Mouse (Mus musculus): ENCODE results near the gene Pde4dip.

Pde4dip gene

DNA sequence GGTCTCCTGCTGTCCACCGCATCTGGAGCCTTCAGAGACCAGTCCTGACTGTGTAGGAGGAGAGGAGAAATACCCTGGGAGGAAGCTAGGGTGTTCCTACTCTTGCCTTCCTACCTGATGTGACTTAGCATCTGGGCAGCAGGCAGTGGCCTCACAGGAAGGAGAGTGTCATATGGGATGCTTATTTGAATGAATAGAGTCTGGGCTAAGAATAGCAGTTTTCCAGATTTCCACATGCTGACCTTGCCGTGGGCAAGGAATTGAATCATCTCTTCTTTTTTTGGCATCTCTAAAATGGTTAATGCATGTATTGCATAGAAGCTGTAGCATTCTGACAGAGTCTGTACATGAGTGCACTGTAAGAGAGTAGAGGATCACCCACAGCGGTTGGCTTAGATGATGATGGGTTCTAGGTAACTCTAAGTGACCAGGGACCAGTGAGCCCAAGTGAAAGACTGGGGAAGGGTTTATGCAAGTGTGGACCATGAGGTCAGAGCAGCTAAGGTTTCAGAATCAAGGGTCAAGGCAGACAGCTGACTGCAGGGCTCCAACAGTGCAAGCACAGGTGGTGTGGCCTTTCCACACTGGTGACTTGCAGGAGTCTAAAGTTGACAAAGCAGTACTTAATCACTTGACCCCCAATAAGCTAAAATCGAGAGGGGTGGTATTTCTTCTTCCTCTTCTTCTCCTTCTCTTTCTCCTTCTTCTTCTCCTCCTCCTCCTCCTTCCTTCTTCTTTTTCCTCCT, 202.0 kb downstream of the Pde4dip start:
- no peak for DNase-seq (ENCODE audit: low spot score)

DNA sequence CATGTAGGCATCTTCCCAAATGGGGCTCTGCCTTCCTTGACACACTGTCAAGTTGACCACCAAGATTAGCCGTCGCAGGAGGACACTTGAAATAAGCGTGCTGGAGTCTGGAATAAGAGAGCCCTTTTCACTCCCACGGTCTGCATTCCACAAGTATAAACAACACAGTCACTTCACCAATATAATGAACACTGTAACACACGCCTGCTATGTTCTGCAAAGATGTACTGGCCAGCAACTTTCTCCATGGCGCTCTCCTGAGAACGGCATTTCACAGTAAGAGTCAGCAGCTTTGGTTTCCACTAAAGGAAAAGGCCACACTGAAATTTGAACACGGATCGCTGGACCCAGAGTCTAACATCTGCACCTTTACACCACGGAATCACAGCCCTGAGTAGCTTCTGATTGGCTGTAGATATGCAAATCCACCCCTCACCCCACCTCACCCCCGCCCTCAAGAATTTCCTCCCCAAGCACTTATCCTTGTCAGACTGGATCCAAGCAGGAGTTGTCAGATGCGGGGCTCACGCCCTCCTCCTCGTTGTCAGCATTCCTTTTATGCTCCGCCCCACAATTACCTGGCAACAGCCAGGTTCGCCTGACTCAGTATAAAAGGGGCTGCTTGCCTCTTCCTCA, 204.8 kb downstream of the Pde4dip start:
- no peak for DNase-seq (ENCODE audit: low spot score)

- DNase-seq (ENCODE audit: low spot score), result no peak
Observed at GRCm38 (mm10) chr3:97682576-97682975, 205.9 kb downstream of the Pde4dip start.

- DNase-seq (ENCODE audit: low spot score), result no peak
Observed at GRCm38 (mm10) chr3:97682159-97682502, 206.4 kb downstream of the Pde4dip start.

GRCm38 (mm10) chr3:97681321-97682158, 207.0 kb downstream of the Pde4dip start:
- DNase-seq (ENCODE audit: low spot score), result peak; percentile 23

DNA sequence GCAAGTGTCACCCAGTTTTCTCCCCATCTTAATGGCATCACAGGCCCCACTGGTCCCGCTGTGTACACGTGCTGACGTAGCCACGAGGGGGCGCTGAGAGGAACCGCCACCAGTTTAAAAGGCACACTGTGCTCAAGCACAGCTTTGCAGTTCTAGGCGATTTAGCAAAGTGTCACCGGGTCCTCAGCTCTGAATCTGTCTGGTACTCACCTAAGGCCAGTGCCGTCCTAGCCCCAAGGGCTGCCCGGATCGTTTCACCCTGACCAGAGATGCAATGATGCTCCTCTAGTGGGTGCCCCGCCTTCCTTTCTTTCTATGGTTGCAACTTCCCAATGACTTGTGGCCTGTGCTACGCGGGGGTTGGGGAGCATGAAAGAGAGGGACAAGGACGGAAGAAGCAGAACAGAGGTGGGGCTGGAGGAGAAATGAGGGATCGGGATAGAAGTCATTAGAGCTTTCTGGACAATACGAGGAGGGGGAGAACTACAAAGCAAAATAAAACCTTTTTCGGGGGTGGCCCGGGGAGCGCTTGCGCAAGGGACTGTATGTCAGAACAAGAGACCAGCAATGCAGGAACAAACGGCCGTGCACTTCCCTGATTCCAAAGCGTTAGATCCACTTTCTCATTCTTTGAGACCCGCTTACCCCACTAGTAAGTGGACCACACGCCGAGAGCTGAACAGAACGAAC, 207.7 kb downstream of the Pde4dip start:
- DNase-seq (ENCODE audit: low spot score), result peak; percentile 37

DNA sequence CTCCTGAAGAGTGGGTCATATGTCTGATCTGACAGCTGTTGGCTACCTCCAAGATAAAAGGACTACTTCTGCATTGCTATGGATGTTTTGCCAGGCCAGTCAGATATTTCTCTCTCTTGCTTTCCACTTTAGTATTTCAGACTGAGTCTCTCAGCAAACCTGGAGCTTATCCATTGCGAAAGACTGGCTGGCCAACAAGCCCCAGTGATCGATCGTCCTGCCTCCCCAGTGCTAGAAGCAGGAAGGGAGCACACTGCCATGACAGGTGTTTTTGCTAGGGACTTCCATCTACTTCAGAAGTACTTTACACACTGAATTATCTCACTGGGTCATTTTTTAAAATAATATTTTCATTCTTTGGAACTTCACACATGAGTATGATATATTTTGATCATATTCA, 210.1 kb downstream of the Pde4dip start:
- no peak for DNase-seq (ENCODE audit: low spot score)

DNA sequence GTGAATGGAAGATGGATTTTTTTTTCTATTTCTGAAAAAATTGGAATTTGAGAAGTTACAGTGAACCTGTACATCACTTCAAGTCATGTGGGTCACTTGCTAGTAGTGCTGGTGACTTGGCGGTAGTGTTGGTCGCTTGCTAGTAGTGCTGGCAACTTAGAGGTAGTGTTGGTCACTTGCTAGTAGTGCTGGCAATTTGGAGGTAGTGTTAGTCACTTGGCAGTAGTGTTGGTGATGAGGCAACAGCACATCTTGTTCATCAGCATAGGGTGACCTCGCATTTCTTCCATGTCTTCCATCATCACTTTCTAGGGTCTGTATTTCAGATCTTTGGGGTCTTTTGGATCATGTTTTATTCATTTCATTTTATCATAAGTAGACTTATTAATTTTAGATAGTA, 212.4 kb downstream of the Pde4dip start:
- DNase-seq (ENCODE audit: low spot score), result no peak

- DNase-seq (ENCODE audit: low spot score), result no peak
Observed at GRCm38 (mm10) chr3:97674644-97675110, 213.8 kb downstream of the Pde4dip start, which contains the start of gene Gm17651. TSS of gene Gm17651 (minus strand) at chr3:97674694.

- DNase-seq (ENCODE audit: low spot score), result no peak
Observed at GRCm38 (mm10) chr3:97667093-97667675, 221.3 kb downstream of the Pde4dip start.

DNA sequence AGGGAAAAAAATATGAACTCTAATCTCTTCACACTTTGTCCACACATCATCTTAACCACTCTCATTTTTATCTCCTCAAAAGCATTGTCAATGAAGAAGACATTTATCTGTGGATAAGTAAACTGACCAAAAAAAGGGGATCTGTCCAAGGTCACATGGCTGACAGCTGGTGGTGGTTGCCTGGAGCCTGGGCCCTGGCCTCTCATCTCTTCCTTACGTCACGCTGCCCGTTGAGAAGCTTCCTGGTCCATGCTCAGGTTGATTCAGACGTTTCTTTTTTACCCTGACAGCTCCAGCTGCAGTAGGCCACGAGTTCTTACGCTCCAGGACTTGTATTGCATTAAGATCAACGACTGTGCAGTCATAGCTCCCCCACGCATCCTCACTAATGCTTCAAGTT, 222.4 kb downstream of the Pde4dip start:
- DNase-seq (ENCODE audit: low spot score), result no peak

- no peak for DNase-seq (ENCODE audit: low spot score)
Observed at GRCm38 (mm10) chr3:97665525-97665924, 223.0 kb downstream of the Pde4dip start.

DNA sequence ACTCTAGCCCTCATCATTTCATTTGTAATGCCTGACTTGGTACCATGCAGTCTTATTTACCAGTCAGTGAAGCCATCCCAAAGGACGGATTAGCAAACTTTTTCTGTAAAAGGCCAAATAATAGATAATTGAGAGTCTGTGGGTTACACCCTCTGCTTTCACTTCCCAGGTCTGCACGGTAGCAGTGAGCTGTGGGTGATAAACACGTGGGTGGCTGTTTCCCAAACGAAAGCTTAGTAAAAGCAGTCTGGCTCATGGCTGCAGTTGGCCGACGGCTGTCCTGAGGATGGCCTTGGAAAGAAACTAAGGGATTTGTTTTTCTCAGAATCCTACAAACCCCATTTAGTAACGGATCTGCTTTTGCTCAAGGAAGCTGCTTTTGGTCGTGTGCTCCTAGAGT, 227.3 kb downstream of the Pde4dip start:
- no peak for DNase-seq (ENCODE audit: low spot score)

- DNase-seq (ENCODE audit: low spot score), result no peak
Observed at GRCm38 (mm10) chr3:97659746-97660145, 228.8 kb downstream of the Pde4dip start.

DNA sequence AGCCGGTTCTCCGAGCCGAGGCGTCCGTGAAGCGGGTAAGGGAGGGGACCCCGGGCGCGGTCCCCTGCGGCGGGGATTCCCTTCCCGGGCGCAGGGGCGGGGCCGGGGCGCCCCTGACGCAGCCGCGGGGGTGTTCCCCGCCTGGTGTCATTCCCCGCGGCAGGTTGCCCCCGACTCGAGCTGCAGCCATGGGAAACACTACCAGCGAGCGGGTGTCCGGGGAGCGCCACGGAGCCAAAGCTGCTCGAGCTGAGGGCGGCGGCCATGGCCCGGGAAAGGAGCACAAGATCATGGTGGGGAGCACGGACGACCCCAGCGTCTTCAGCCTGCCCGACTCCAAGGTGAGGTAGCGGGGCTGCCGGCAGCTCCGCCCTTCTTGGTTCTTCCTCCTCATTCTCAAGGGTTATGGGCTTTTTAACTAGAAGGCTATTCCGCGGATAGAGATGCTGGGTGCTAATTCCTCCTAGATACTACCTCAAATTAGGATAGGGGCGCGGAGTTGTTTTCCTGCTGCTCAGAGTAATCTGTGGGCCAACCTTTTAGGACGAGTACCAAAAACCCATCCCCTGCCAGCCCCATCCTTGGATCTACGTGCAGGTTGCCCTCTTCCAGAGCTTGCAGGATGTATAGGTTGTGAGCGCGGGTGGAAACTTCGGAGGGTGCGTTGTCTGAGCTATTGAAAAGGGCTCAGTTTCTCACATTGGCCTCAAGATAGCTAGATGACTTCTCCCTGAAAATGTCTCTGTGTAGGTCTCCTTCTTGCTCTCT, 229.9 kb downstream of the Pde4dip start:
- DNase-seq (ENCODE audit: low spot score), result peak; percentile 79

DNA sequence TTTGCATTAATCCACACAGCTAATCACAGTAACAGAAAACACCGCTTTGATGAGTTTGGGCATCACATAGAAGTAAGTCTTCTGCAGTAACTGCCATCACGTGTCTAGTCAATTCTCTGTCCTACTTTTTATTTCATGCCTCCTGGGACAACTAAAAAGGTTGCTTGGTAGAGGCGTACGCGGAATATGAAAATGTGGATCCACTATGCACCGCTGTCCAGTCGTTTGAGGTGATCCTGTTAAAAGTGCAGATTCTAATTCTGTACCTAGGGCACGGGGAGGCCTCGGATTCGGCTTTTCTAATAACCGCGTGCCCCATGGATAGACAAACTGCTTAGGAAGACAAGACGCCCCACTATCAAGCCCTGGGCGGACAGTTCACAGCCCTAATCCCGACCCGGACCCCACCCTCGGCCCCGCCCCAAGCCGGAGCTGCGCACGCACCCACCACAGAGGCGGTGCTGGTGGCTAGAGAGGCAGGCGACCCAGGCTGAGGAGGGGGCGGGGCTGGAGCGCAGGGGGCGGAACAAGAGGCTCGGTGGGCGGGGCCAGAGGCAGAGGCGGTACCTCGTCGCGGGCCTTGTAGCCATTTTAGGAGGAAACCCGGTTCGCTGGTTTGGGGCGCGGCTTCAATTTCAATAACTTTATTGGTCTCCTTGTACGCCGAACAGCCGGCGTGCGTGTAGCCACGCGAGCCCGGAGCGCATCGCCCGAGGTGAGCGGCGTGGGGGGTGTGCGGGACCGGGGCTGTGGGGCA, 230.7 kb downstream of the Pde4dip start, which contains the start of gene Prkab2:
Gene Prkab2 (plus strand): TSS at position 539 of the 757 bp plus-strand sequence.
- peak; percentile 99 for DNase-seq (ENCODE audit: low spot score)

GRCm38 (mm10) chr3:97654901-97655300, 233.6 kb downstream of the Pde4dip start:
- DNase-seq (ENCODE audit: low spot score), result no peak

DNA sequence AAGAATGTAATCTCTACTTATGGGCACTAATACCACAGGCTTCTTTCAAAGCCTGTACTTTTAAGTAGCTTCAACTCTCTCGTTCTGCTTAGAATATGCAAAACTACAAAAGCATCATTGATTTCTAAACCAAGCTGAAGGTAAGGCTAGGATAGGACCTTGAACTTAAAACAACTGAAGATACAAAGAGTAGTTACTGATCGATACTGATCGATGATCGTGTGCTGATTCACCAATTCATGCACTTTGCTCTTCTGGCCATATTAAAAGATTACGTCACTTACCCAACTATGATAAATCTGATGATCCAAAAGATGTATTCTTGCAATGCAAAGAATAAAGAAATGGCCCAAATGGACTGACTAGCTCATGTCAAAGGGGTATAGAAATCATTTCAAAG, 234.7 kb downstream of the Pde4dip start:
- DNase-seq (ENCODE audit: low spot score), result no peak

- no peak for DNase-seq (ENCODE audit: low spot score)
Observed at GRCm38 (mm10) chr3:97651604-97652003, 236.9 kb downstream of the Pde4dip start.

GRCm38 (mm10) chr3:97649469-97649868, 239.0 kb downstream of the Pde4dip start:
- no peak for DNase-seq (ENCODE audit: low spot score)
